Mouse (Mus musculus) brain, embryonic 14.5 days (tissue): ENCODE measurements around the gene Cnpy1.

Experiments used
- CTCF ChIP-seq: fragments of 200-500 bp; IDR thresholded peaks from 2 replicates; pipeline ENCODE4 v1.5.1; 2012; ENCODE audit warnings: inconsistent platforms, mild to moderate bottlenecking, moderate library complexity, borderline replicate concordance; ENCODE audit not compliant: insufficient read depth, insufficient read length; ENCODE audit errors: extremely low read depth
- POLR2A ChIP-seq: fragments of 200-500 bp; IDR thresholded peaks from 2 replicates; pipeline ENCODE4 v1.6.1; 2012; ENCODE audit warnings: mild to moderate bottlenecking, inconsistent platforms, borderline replicate concordance; ENCODE audit not compliant: poor library complexity, insufficient read depth, insufficient read length, severe bottlenecking; ENCODE audit errors: extremely low read depth

- TF ChIP-seq CTCF (no peak), POLR2A (no peak)
Measured at GRCm38 (mm10) chr5:28166256-28167231, 79.1 kb downstream of the Cnpy1 start.
